Mouse (Mus musculus) megakaryocyte, embryonic 14.5 days (primary cell): ENCODE results near the gene Muc2. TPM values are rescaled to one million over a fixed set of nuclear protein-coding genes. Genes with fewer than 3 reads are reported as not detected.

Experiments
- H3K27me3 ChIP-seq: replicated peaks from 2 replicates; pipeline ENCODE3; 2012; ENCODE audit warnings: inconsistent platforms
- H3K36me3 ChIP-seq: replicated peaks from 2 replicates; pipeline ENCODE3; 2012; ENCODE audit warnings: low read length, inconsistent platforms, mixed read lengths
- H3K4me1 ChIP-seq: 2 replicates; pipeline ENCODE4 v1.6.1; 2012; ENCODE audit warnings: inconsistent platforms
- H3K4me3 ChIP-seq: replicated peaks from 2 replicates; pipeline ENCODE3; 2012; ENCODE audit warnings: moderate library complexity, mild to moderate bottlenecking, inconsistent platforms
- H3K9me3 ChIP-seq: 2 replicates; pipeline ENCODE4 v1.6.1; 2012; ENCODE audit warnings: inconsistent platforms
- FLI1 ChIP-seq: IDR thresholded peaks from 2 replicates; pipeline ENCODE4 v1.6.1; 2012; ENCODE audit warnings: low read length, inconsistent platforms, mixed read lengths
- GATA1 ChIP-seq: IDR thresholded peaks from 3 replicates; pipeline ENCODE4 v1.6.1; 2012; ENCODE audit warnings: mixed read lengths, low read length, inconsistent platforms, borderline replicate concordance
- polyA plus RNA-seq: library from polyadenylated mRNA; stranded (reverse); fragments of >175 nt; gene quantifications from 2 replicates; pipeline ENCODE4 v1.2.3, GENCODE M21; 2012; ENCODE audit warnings: low replicate concordance; ENCODE audit not compliant: insufficient read depth

Gene Muc2
- polyA plus RNA-seq, 1 experiment = 0.10 TPM

- TF ChIP-seq GATA1 (no peak), FLI1 (no peak)
Observed at GRCm38 (mm10) chr7:141758291-141758690, 68.2 kb downstream of the Muc2 start.

GRCm38 (mm10) chr7:141770521-141770920 is 80.4 kb downstream of the Muc2 start:
- TF ChIP-seq FLI1 = no peak
- TF ChIP-seq GATA1 = no peak
- Histone ChIP-seq H3K4me3 (no peak overlapping the region), H3K27me3 (peaks cover 80% of the 10 kb centered on the region), H3K4me1 (peaks cover 14% of the 10 kb centered on the region), H3K9me3 (no peaks in the 10 kb centered on the region), H3K36me3 (no peaks in the 10 kb centered on the region)

More at GRCm38 (mm10) chr7:141758291-141758690, 68.2 kb downstream of the Muc2 start:
- peaks cover 43% of the 10 kb centered on the region for H3K4me1 ChIP-seq
- H3K27me3 ChIP-seq = peaks cover 62% of the 10 kb centered on the region
- no peak overlapping the region for H3K4me3 ChIP-seq
- H3K9me3 ChIP-seq = 0 out of 2 replicates have a peak, but pooled peaks cover 5% of the 10 kb centered on the region
- no peaks in the 10 kb centered on the region for H3K36me3 ChIP-seq

DNA sequence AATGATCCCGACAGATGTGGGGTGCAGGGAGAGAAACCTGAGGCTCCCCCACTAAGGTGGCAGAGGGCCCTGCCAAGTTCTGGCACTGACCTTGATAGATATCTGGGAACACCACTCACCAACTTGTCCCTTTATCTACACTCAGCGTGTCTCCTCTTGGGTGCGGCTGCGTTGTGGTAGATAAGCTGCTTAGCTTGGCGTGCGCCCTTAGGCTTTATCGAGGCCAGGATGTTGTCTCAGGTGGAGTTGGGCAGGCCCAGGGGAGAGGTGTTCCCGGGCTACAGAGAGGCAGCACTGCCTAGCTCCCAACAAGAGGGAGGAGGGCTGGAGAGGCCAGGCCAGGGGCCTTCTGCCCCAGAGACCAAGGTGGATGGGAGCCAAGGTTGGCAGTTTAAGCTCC is 80.8 kb downstream of the Muc2 start:
- TF ChIP-seq FLI1 (no peak), GATA1 (no peak)
- H3K36me3 ChIP-seq = no peaks in the 10 kb centered on the region
- peaks cover 14% of the 10 kb centered on the region for H3K4me1 ChIP-seq
- peaks cover 79% of the 10 kb centered on the region for H3K27me3 ChIP-seq
- H3K9me3 ChIP-seq = peaks cover under 1% of the 10 kb centered on the region
- no peak overlapping the region for H3K4me3 ChIP-seq

- peaks cover 14% of the 10 kb centered on the region for H3K4me1 ChIP-seq
- H3K36me3 ChIP-seq = no peaks in the 10 kb centered on the region
- peaks cover 79% of the 10 kb centered on the region for H3K27me3 ChIP-seq
- no peak for TF ChIP-seq GATA1
- no peak for TF ChIP-seq FLI1
- H3K9me3 ChIP-seq = peaks cover 12% of the 10 kb centered on the region
- no peak overlapping the region for H3K4me3 ChIP-seq
Observed at GRCm38 (mm10) chr7:141772058-141772557, 82.0 kb downstream of the Muc2 start.

DNA sequence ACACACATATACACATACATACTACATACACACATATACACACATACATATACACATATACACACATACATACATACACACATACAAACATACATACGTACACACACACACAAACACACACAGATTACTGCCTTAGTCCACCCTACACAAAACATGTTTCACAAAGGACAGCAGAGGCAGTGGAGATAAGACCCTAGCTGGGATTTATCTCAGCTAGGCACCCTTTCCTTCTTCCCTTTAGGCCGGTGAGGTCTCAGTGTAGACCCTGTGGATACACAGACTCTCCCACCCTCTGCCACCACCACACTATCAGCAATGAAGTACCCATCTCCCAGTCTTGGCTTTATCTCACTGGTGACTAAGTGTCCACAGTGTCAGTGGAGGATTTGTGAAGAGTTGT is 84.7 kb downstream of the Muc2 start:
- Histone ChIP-seq H3K9me3 (peaks cover 19% of the 10 kb centered on the region), H3K4me1 (peaks cover 14% of the 10 kb centered on the region), H3K4me3 (no peak overlapping the region), H3K27me3 (peaks cover 91% of the 10 kb centered on the region), H3K36me3 (no peaks in the 10 kb centered on the region)
- TF ChIP-seq GATA1 = no peak
- TF ChIP-seq FLI1 = no peak

DNA sequence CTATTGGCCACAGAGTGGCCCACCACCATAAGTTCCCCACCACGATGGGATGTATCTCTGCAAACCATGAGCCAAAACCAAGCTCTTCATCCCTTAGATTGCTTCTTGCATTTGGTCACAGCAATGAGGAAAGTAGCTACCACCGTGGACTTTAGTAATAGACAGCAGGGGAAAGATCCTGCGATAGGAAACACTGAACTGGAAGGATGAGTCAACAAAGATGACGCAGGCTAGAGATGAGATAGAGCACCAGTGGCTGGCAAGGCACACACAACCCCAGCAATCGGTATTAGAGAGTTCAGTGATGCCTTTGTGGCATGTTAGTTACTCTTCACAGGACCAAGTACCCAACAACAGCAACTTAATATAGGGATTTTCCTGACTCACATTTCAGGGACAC is 86.1 kb downstream of the Muc2 start:
- peaks cover 9% of the 10 kb centered on the region for H3K4me1 ChIP-seq
- no peak overlapping the region for H3K4me3 ChIP-seq
- H3K27me3 ChIP-seq = peaks cover 90% of the 10 kb centered on the region
- no peak for TF ChIP-seq FLI1
- no peak for TF ChIP-seq GATA1
- no peaks in the 10 kb centered on the region for H3K36me3 ChIP-seq
- peaks cover 19% of the 10 kb centered on the region for H3K9me3 ChIP-seq

- no peak within 1 kb of the TSS for H3K4me3 ChIP-seq
- H3K4me1 ChIP-seq = no peaks in the 10 kb centered on the region
- TF ChIP-seq GATA1 (no peak), FLI1 (no peak)
- H3K9me3 ChIP-seq = no peaks in the 10 kb centered on the region
- no peaks in the 10 kb centered on the region for H3K36me3 ChIP-seq
- peaks cover 99% of the 10 kb centered on the region for H3K27me3 ChIP-seq
Observed at GRCm38 (mm10) chr7:141788677-141789452, 98.7 kb downstream of the Muc2 start, which contains the start of gene Muc5ac. Gene Muc5ac (plus strand): TSS chr7:141788972.

- no peak overlapping the region for H3K4me3 ChIP-seq
- peaks cover 33% of the 10 kb centered on the region for H3K9me3 ChIP-seq
- TF ChIP-seq FLI1 = no peak
- no peak for TF ChIP-seq GATA1
- no peaks in the 10 kb centered on the region for H3K36me3 ChIP-seq
- no peaks in the 10 kb centered on the region for H3K4me1 ChIP-seq
- H3K27me3 ChIP-seq = peaks cover 88% of the 10 kb centered on the region
Observed at GRCm38 (mm10) chr7:141794251-141794650, 104.1 kb downstream of the Muc2 start.

DNA sequence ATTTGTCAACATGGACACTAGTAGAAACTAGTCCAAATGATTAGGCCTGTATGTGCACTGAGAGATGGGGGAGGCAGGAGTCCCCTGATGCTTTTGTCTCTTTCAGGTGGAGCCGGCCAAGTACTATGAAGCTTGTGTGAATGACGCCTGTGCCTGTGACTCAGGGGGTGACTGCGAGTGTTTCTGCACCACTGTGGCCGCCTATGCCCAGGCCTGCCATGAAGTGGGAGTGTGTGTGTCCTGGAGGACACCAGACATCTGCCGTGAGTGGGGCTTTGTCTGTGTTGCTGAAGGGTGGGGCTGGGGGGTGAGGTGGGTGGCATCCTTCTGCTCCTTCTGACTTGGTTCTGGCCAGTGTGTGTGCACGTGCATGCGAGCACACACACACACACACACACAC is 113.1 kb downstream of the Muc2 start:
- Histone ChIP-seq H3K4me1 (peaks cover 4% of the 10 kb centered on the region; the same call in 1 of the 2 replicates), H3K4me3 (no peak overlapping the region), H3K9me3 (peaks cover 10% of the 10 kb centered on the region), H3K36me3 (no peaks in the 10 kb centered on the region), H3K27me3 (peaks cover 87% of the 10 kb centered on the region)
- TF ChIP-seq GATA1 = no peak
- no peak for TF ChIP-seq FLI1

Other genes starting within 250 kb of the Muc2 start
- 13.0 and 25.6 TPM in 2 replicates for gene Pidd1, start 246.3 kb upstream of the Muc2 start, polyA plus RNA-seq
- 6,138 and 9,533 TPM in 2 replicates for gene Rplp2, start 243.0 kb upstream of the Muc2 start, polyA plus RNA-seq
- gene Pnpla2, start 235.1 kb upstream of the Muc2 start, polyA plus RNA-seq = 230 and 314 TPM in 2 replicates
- gene Cracr2b, start 229.2 kb upstream of the Muc2 start, polyA plus RNA-seq = 19.4 and 29.4 TPM in 2 replicates
- 56.1 and 168 TPM in 2 replicates for gene Cd151, start 222.9 kb upstream of the Muc2 start, polyA plus RNA-seq
- gene Polr2l, start 215.2 kb upstream of the Muc2 start, polyA plus RNA-seq = 49.6 and 150 TPM in 2 replicates
- gene Tspan4, start 215.1 kb upstream of the Muc2 start, polyA plus RNA-seq = 53.2 and 54.8 TPM in 2 replicates
- 28.4 and 49.7 TPM in 2 replicates for gene Chid1, start 150.5 kb upstream of the Muc2 start, polyA plus RNA-seq
- 22.5 and 22.9 TPM in 2 replicates for gene Ap2a2, start 128.2 kb upstream of the Muc2 start, polyA plus RNA-seq
- gene Muc6, start 35.0 kb upstream of the Muc2 start, polyA plus RNA-seq = 1.3 and 4.0 TPM in 2 replicates
- gene Muc5ac, start 98.6 kb downstream of the Muc2 start, polyA plus RNA-seq = not detected in 2 replicates
- gene Muc5b, start 148.7 kb downstream of the Muc2 start, polyA plus RNA-seq = 0.09 and 0.14 TPM in 2 replicates
- 31.0 and 40.1 TPM in 2 replicates for gene Tollip, start 228.2 kb downstream of the Muc2 start, polyA plus RNA-seq